22 mouse cellular contexts compared by ENCODE assay signal in the genomic region with DNA sequence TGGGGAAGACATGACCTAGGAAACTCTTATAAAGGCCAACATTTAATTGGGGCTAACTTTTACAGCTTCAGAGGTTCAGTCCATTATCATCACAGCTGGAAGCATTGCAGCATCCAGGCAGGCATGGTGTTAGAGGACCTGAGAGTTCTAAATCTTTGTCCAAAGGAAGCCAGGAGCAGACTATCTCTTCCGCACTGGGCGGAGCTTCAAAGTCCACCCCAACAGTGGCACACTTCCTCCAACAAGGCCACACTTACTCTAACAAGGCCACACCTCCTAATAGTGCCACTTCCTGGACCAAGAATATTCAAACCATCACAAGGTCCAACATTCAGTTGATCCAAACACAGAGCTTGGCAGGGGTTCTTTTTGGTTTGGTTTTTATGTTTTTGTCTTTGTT. TPM values are rescaled to one million over a fixed set of nuclear protein-coding genes. Genes with fewer than 3 reads are reported as not detected.
DNase-seq lines count a peak whose midpoint lies in the region; ATAC-seq and TF ChIP-seq lines count a peak whose summit lies in the region.
"Had no signal": no experiment of that assay in that cellular context is flagged by ENCODE, and none has a peak within 500 bp of the region (broad histone marks: within the 10 kb centered on the region; RNA-seq: fewer than 3 reads in every experiment).

No protein-coding gene starts in this region.

- no peak overlapping the region for H3K4me3 ChIP-seq in kidney, postnatal 0 days (replicated peaks; ENCODE audit: low read depth, low read length)
- H3K4me3 ChIP-seq in intestine, embryonic 16.5 days (ENCODE audit: low read length): no peak overlapping the region
- H3K4me3 ChIP-seq: embryonic facial prominence, embryonic 15.5 days; erythroblast, embryonic 14.5 days; forebrain, embryonic 10.5 days; heart, embryonic 12.5 days had no signal

- H3K36me3 ChIP-seq in kidney, postnatal 0 days (ENCODE audit: insufficient read depth, low read length): no peaks in the 10 kb centered on the region
- no peaks in the 10 kb centered on the region for H3K36me3 ChIP-seq in intestine, embryonic 16.5 days (ENCODE audit: control insufficient read depth, insufficient read depth, low read length)
- H3K36me3 ChIP-seq: embryonic facial prominence, embryonic 15.5 days; forebrain, embryonic 10.5 days; heart, embryonic 12.5 days had no signal

- TF ChIP-seq CTCF in kidney, postnatal 0 days (IDR thresholded peaks at IDR 0.05; ENCODE audit: low read depth): no peak

- no peak overlapping the region for H3K4me2 ChIP-seq in kidney, postnatal 0 days (ENCODE audit: low read length)
- no peak overlapping the region for H3K4me2 ChIP-seq in intestine, embryonic 16.5 days (ENCODE audit: low read depth, low read length)
- H3K4me2 ChIP-seq: embryonic facial prominence, embryonic 15.5 days; heart, embryonic 12.5 days had no signal

- no peaks in the 10 kb centered on the region; the same call in 1 of the 2 replicates for H3K27me3 ChIP-seq in kidney, postnatal 0 days (ENCODE audit: insufficient read depth, low read length)
- no peaks in the 10 kb centered on the region for H3K27me3 ChIP-seq in intestine, embryonic 16.5 days (replicated peaks; ENCODE audit: control insufficient read depth, insufficient read depth, low read length)
- H3K27me3 ChIP-seq: embryonic facial prominence, embryonic 15.5 days; heart, embryonic 12.5 days had no signal

- no peak overlapping the region for H3K9ac ChIP-seq in kidney, postnatal 0 days (ENCODE audit: low read depth, low read length)
- H3K9ac ChIP-seq in intestine, embryonic 16.5 days (ENCODE audit: low read depth, low read length): no peak overlapping the region
- H3K9ac ChIP-seq: embryonic facial prominence, embryonic 15.5 days; heart, embryonic 12.5 days had no signal

- H3K27ac ChIP-seq in kidney, postnatal 0 days: 0 out of 2 replicates have a peak overlapping the region, but pooled peaks have one; percentile 40
- no peak overlapping the region for H3K27ac ChIP-seq in intestine, embryonic 16.5 days (ENCODE audit: low read length)
- H3K27ac ChIP-seq: embryonic facial prominence, embryonic 15.5 days; forebrain, embryonic 10.5 days had no signal

- ATAC-seq in kidney, postnatal 0 days (replicated peaks; ENCODE audit: low FRiP score, low read depth): no peak
- ATAC-seq in intestine, embryonic 16.5 days: peak; percentile 65
- ATAC-seq: forebrain, embryonic 14.5 days; hindbrain, embryonic 16.5 days; inflammation-experienced regulatory T-cells, adult 6 months had no signal

- no peaks in the 10 kb centered on the region for H3K9me3 ChIP-seq in kidney, postnatal 0 days (replicated peaks; ENCODE audit: low read length)
- H3K9me3 ChIP-seq in intestine, embryonic 16.5 days (ENCODE audit: control insufficient read depth, low read length): no peaks in the 10 kb centered on the region
- H3K9me3 ChIP-seq: embryonic facial prominence, embryonic 15.5 days; forebrain, embryonic 10.5 days; heart, embryonic 12.5 days had no signal

- 86% methylated on average over 2 of the region's 2 CpGs for WGBS in kidney, postnatal 0 days
- 93% methylated on average over 2 of the region's 2 CpGs for WGBS in intestine, embryonic 16.5 days

- H3K4me1 ChIP-seq in kidney, postnatal 0 days (replicated peaks; ENCODE audit: insufficient read depth, low read length): 0 out of 2 replicates have a peak, but pooled peaks cover 6% of the 10 kb centered on the region
- H3K4me1 ChIP-seq in intestine, embryonic 16.5 days (ENCODE audit: control insufficient read depth, insufficient read depth, low read length): peaks cover 4% of the 10 kb centered on the region; the same call in 1 of the 2 replicates
- H3K4me1 ChIP-seq: embryonic facial prominence, embryonic 15.5 days had no signal

- DNase-seq in heart, adult 11 months: peak; percentile 90
- DNase-seq in heart, adult 8-10 months (ENCODE audit: low spot score): no peak
- DNase-seq in kidney, postnatal 0 days (ENCODE audit: low spot score): no peak
- no peak for DNase-seq in kidney, adult 18-20 months
- no peak for DNase-seq in lung, postnatal 36 days
- no peak for DNase-seq in cerebellum, adult 11-12 months
- DNase-seq: adrenal gland, adult 8-10 months; adrenal gland, postnatal 36 days; cerebellum, adult 18-20 months; cerebellum, adult 9-11 months; embryo, embryonic 11 days; gastrocnemius, postnatal 10 days; heart, postnatal 36 days; kidney, adult 9 months had no signal

RNA-seq across cellular contexts. Expression of gene Jade1, which starts 55.9 kb away (rescaled TPM):
- 10 to 100 TPM; 26.5 to 40.1 (median 28.9) TPM for total RNA-seq in heart, adult 8-10 months (2022)
- polyA plus RNA-seq in kidney, postnatal 0 days (2015; fragmentation: Nextera tagmentation; extraction: Ambion mirVana): 25.4 and 25.8 TPM in 2 replicates
- 14.8 and 16.9 TPM in 2 replicates for polyA plus RNA-seq in intestine, embryonic 16.5 days (2015; fragmentation: Nextera tagmentation; extraction: Ambion mirVana)
